Mouse (Mus musculus) lung, adult 2 months (tissue): Measurements from ENCODE around the gene Pik3r6. TPM values are rescaled to one million over a fixed set of nuclear protein-coding genes. Genes with fewer than 3 reads are reported as not detected.
A peak's percentile ranks its signal among the peaks of the same experiment; 100 is the strongest.

Source experiments
- DNase-seq: peaks from one replicate; pipeline ENCODE4 v3.0.0; 2022
- H3K4me1 ChIP-seq: fragments of 200-500 bp; 2 replicates; pipeline ENCODE4 v1.6.1; 2011; ENCODE audit warnings: low read length; ENCODE audit not compliant: control insufficient read depth, insufficient read depth
- H3K4me3 ChIP-seq: fragments of 200-500 bp; replicated peaks from 2 replicates; pipeline ENCODE3; 2011; ENCODE audit warnings: low read depth, mild to moderate bottlenecking, control low read depth, low read length; ENCODE audit errors: extremely low read depth
- CTCF ChIP-seq: fragments of 200-500 bp; IDR thresholded peaks from 2 replicates; pipeline ENCODE4 v1.5.1; 2011; ENCODE audit warnings: mild to moderate bottlenecking, low read length, control low read depth; ENCODE audit not compliant: insufficient read depth
- POLR2A ChIP-seq: fragments of 200-500 bp; IDR thresholded peaks from 2 replicates; pipeline ENCODE4 v1.6.1; 2011; ENCODE audit warnings: low read depth, mild to moderate bottlenecking, control low read depth, low read length, borderline replicate concordance; ENCODE audit errors: extremely low read depth
- WGBS: fragments of 180-500 bp; shearing (Covaris S2); methylation state at CpG from one replicate; pipeline ENCODE4 v1.1.7; 2018; 5-methylcytosine and 5-hydroxymethylcytosine counted together
- polyA plus RNA-seq: library from polyadenylated mRNA; depleted of rRNA; stranded (reverse); fragments of >200 nt; gene quantifications from 2 replicates; pipeline ENCODE4 v1.2.3, GENCODE M21; 2012; rRNA removed

Gene Pik3r6
- 12.3 and 13.3 TPM in 2 replicates for polyA plus RNA-seq

DNA sequence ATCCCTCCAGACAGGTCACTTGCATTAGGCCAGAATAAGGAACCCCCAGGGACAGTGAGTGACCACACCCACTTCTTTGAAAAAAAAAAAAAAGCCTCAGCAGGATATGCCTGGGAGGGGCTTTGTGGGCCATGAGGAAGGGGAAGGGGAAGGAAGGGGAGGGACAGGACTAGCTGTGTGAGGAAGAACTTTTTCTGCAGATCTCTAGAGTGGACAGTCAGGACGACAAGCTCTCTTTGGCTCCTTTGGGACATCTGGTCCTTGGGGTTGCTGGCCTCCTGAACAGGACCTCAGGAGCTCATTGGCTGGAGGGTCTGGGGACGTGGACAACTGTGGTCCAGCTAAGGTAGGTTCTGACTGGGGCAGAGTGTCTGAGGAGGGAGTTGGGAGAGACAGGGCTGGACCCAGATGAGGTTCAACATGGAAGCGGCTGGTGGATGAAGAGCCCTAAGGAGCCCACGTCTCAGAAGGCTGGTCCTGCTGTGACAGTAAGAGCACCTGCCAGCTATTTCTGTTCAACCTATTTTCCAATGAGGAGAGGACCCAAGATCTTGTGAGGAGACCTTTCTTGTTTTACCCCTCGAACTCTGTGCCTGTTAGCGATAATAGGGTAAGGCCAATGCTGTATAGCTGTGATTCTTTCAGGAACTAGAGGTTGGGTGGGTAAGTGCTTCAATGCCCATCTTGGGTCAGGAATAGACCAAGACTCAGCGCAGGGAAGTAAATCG lies at the start of gene Pik3r6:
Pik3r6 (plus strand) TSS at position 118 of the 728 bp plus-strand sequence.
- peaks cover 7% of the 10 kb centered on the region for H3K4me1 ChIP-seq
- WGBS: 71% methylated on average over 8 of the region's 8 CpGs
- TF ChIP-seq CTCF (no peak), POLR2A (peak; percentile 56; the same call in 1 of the 2 replicates)
- no peak for DNase-seq
- peak within 1 kb of the TSS; percentile 85 for H3K4me3 ChIP-seq

DNA sequence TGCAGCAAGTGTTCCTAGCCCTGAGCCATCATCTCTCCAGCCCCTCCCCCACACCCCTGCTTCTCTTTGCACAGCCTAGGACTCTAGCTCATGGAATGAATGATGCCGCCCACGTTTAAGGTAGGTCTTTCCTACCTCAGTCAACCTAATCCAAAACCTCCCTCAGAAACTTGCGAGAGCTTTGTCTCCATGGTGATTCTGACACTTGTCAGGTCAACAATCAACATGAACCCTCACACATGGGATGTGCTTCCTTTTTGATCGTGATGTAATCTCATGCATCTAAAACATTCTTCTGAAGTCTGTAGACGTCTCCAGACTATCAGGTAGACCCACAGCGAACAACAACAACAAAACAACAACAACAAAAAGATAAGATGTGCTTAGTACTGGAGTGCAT lies 49.5 kb upstream of the Pik3r6 start:
- WGBS: 48% methylated on average over 6 of the region's 6 CpGs
- TF ChIP-seq POLR2A: no peak
- TF ChIP-seq CTCF: no peak
- DNase-seq: no peak
- Histone ChIP-seq H3K4me1 (no peaks in the 10 kb centered on the region), H3K4me3 (no peak overlapping the region)

DNA sequence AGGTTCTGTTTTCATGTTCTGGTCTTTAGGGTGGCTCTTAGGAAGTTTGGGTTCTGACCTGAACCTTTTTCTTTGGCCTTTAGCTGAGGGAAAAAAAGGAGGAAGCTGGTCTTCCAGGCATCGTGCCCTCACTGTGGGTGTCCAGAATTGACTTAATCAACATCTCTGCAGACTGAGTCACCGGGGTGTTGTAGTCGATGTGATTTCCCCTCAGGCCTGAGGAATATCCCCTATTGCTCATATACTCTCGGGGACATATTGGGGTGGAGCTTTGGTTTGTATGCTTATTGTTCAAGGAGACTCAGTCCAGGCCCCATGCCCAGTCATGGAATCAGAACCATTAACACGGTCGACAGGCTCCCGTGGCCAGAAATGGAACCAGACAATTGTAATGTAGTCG lies 44.7 kb upstream of the Pik3r6 start:
- DNase-seq: no peak
- no peak overlapping the region for H3K4me3 ChIP-seq
- no peak for TF ChIP-seq POLR2A
- WGBS: 61% methylated on average over 8 of the region's 8 CpGs
- H3K4me1 ChIP-seq: no peaks in the 10 kb centered on the region

DNA sequence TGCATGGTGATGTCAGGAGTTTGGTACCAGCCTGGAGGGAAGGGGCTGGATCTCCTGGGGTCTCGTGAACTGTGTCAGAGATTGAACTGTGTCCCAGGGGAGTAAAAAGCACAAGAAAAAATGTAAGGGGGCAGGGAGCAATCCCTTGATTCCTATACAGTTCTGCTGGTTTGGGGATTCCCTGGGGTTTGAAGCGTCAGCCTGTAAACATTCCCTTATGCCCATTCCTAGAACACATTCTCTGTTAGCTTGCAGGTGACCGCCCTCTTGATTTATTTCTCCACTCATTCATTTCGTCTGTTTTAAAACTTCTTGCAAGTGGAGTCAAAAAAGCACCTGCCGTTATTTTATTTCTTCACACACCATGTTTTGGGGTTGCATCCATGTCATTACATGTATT lies 43.8 kb upstream of the Pik3r6 start:
- H3K4me3 ChIP-seq: no peak overlapping the region
- 79% methylated on average over 5 of the region's 5 CpGs for WGBS
- DNase-seq: no peak
- TF ChIP-seq POLR2A (no peak), CTCF (no peak)
- no peaks in the 10 kb centered on the region for H3K4me1 ChIP-seq

DNA sequence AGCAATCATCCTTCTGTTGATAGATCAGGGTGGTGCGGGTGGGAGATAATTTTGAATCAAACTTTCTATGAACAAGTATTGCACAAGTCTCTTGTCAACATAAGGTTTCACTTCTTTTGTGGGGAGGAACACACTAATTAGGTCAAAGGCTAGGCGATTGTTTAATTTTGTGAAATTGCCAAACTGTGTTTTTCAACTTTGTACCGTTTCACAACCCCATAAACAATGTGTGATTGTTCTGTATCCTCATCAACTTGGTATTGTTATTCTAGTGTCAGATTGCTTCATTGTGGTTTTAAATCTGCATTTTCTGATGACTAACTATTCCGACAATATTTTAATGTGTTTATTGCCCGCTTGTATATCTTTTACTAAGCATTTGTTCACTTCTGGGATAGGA lies 43.3 kb upstream of the Pik3r6 start:
- 62% methylated on average over 5 of the region's 5 CpGs for WGBS
- DNase-seq: no peak

DNA sequence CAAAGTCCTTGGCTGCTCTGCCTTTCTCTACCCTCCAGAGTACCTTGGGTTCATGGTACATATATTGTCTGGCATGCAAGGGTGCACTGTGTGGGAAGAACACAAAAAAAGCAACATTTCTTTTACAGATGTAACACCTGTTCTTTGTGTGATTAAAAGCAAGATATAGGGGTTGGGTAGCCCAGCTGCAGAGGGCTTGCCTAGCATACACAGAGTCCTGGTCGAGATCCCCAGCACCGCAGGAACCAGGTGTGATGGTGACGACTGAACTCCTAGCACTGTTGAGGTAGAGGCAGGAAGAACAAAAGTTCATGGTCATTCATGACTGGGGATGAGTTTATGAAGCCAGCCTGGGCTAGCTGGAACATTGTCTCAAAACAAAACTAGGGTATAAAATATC lies 40.1 kb upstream of the Pik3r6 start:
- WGBS: 66% methylated on average over 3 of the region's 3 CpGs
- Histone ChIP-seq H3K4me1 (no peaks in the 10 kb centered on the region), H3K4me3 (no peak overlapping the region)
- no peak for DNase-seq
- no peak for TF ChIP-seq POLR2A
- no peak for TF ChIP-seq CTCF

More for the DNA sequence above, 43.3 kb upstream of the Pik3r6 start:
- H3K4me1 ChIP-seq: no peaks in the 10 kb centered on the region
- no peak overlapping the region for H3K4me3 ChIP-seq
- no peak for TF ChIP-seq CTCF
- TF ChIP-seq POLR2A: no peak

DNA sequence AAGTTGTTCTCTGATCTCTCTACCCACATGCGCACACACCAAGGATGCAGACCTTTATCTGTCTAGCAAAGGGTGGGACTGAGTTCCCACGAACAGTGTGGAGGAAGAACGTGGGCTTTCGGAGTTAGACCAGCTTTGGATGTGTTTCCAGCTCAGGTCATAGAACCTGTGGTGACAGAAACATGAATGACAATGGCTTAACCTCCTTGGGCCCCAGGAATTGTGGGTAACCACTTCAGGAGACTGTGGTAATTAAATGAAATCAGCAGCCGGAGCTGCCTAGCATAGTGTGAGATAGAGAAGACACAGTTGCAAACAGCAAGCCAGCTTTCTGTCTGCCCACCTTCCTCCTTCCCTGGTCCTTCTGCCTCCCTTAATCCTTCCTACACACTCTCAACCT lies 38.6 kb upstream of the Pik3r6 start:
- Histone ChIP-seq H3K4me3 (no peak overlapping the region), H3K4me1 (no peaks in the 10 kb centered on the region)
- TF ChIP-seq POLR2A (no peak), CTCF (no peak)
- DNase-seq: no peak
- WGBS: 71% methylated on average over 5 of the region's 5 CpGs

DNA sequence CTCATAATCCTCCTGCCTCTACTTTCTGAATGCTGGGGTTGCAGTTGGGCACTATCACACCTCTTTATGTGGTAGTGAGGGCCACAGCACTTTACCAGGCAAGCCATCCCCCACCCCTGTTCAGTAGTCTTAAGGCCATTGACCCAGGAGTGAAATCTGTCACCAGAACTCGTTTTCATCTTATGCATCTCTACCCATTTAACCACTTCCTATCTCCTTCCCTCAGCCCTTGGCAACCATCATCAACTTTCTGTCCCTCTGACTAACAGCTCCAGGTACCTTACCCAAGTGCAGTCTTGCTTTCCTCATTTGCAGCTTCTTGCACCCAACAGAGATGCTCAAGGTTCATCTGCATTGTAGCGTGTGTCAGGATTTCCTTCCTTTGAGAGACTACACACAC lies 37.7 kb upstream of the Pik3r6 start:
- 43% methylated on average over 2 of the region's 2 CpGs for WGBS
- no peak for DNase-seq
- Histone ChIP-seq H3K4me1 (no peaks in the 10 kb centered on the region), H3K4me3 (no peak overlapping the region)
- TF ChIP-seq POLR2A (no peak), CTCF (no peak)

DNA sequence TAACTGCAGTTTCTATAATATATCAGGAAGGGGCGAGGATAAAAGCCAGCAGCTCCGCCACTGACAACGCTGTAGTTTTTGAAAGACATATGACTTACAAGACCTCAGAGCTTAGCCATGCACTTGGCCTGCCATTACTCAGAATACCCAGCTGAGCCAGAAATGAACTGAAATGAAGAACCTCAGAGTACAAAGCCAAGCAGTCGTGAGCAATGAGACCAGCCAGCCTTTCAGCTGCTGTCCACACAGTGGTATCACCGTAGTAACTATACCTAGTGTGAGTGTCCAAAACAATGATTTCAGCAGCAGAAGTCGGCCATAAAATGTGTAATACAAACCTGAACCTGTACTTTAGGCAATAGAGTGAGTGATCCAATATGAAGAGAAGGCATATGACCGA lies 35.4 kb upstream of the Pik3r6 start:
- 73% methylated on average over 7 of the region's 7 CpGs for WGBS
- H3K4me1 ChIP-seq: no peaks in the 10 kb centered on the region
- TF ChIP-seq POLR2A (no peak), CTCF (no peak)
- no peak overlapping the region for H3K4me3 ChIP-seq
- no peak for DNase-seq

DNA sequence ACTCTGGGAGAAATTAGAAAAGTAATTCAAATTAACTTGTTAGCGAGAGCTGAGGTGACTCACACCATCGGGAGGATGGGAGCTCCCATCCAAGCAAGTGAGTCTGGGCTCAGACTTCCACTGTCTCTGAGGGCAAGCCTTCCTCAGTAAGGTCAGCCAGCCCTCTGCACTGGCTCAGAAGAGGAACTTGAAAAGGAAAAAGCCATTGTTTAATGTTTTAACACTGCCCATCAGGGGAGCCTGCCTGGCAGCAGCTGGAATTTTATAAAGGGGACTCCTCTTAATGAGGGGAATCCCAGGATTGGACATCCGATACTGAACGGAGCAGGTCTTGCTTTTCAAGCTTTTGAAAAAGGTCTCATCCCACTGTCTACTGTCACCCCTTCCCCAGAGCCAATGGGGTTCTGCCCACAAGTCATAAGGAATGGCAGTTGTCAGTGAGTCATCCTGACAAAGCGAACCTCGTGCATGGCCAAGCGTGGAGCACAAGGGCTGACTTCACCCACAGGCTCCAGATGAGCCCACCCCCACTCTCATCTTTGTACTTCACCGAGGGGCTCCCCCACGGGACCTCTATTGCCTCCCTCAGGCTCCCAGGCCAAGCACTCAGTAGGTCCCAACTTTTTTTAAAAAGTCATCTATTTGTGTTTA lies 34.7 kb upstream of the Pik3r6 start:
- 53% methylated on average over 9 of the region's 9 CpGs for WGBS
- no peaks in the 10 kb centered on the region for H3K4me1 ChIP-seq
- TF ChIP-seq POLR2A (no peak), CTCF (no peak)
- no peak for DNase-seq
- H3K4me3 ChIP-seq: no peak overlapping the region
